Mouse (Mus musculus) liver, adult 2 months (tissue): Measurements from ENCODE around the gene Gatm. TPM values are rescaled to one million over a fixed set of nuclear protein-coding genes. Genes with fewer than 3 reads are reported as not detected.

Source experiments
- DNase-seq: peaks from one replicate; pipeline ENCODE4 v3.0.0-alpha.2; 2011; ENCODE audit warnings: low read depth, low spot score; ENCODE audit errors: extremely low read depth
- H3K27ac ChIP-seq: fragments of 200-500 bp; replicated peaks from 2 replicates; pipeline ENCODE4 v1.5.1; 2012; ENCODE audit warnings: low read depth, mild to moderate bottlenecking, control low read depth, inconsistent platforms, low read length; ENCODE audit not compliant: insufficient read depth
- H3K27me3 ChIP-seq: fragments of 200-500 bp; 2 replicates; pipeline ENCODE4 v1.6.1; 2012; ENCODE audit warnings: mild to moderate bottlenecking, moderate library complexity, low read length, inconsistent platforms; ENCODE audit not compliant: control insufficient read depth, insufficient read depth
- H3K36me3 ChIP-seq: fragments of 200-500 bp; 2 replicates; pipeline ENCODE4 v1.6.1; 2012; ENCODE audit warnings: low read length, inconsistent platforms; ENCODE audit not compliant: control insufficient read depth, insufficient read depth
- H3K4me1 ChIP-seq: fragments of 200-500 bp; 2 replicates; pipeline ENCODE4 v1.6.1; 2011; ENCODE audit warnings: low read length; ENCODE audit not compliant: control insufficient read depth, insufficient read depth
- H3K4me3 ChIP-seq: fragments of 200-500 bp; 2 replicates; pipeline ENCODE4 v1.5.1; 2011; ENCODE audit warnings: low read depth, mild to moderate bottlenecking, control low read depth, low read length, moderate library complexity; ENCODE audit not compliant: insufficient read depth
- H3K79me2 ChIP-seq: fragments of 200-500 bp; 2 replicates; pipeline ENCODE4 v1.6.1; 2012; ENCODE audit warnings: inconsistent platforms, mild to moderate bottlenecking, low read length, moderate library complexity; ENCODE audit not compliant: control insufficient read depth, insufficient read depth
- H3K9ac ChIP-seq: fragments of 200-500 bp; 2 replicates; pipeline ENCODE4 v1.6.1; 2012; ENCODE audit warnings: low read depth, mild to moderate bottlenecking, control low read depth, inconsistent platforms, low read length
- CTCF ChIP-seq: fragments of 200-500 bp; IDR thresholded peaks from 2 replicates; pipeline ENCODE4 v1.5.1; 2011; ENCODE audit warnings: low read depth, low read length, control low read depth
- POLR2A ChIP-seq: fragments of 200-500 bp; IDR thresholded peaks from 2 replicates; pipeline ENCODE4 v1.6.1; 2011; ENCODE audit warnings: low read length, control low read depth; ENCODE audit not compliant: insufficient read depth; ENCODE audit errors: extremely low read depth
- WGBS: fragments of 180-500 bp; shearing (Covaris S2); methylation state at CpG from one replicate; pipeline ENCODE4 v1.1.7; 2018; 5-methylcytosine and 5-hydroxymethylcytosine counted together
- polyA plus RNA-seq: library from polyadenylated mRNA; depleted of rRNA; stranded (reverse); fragments of >200 nt; gene quantifications from 2 replicates; pipeline ENCODE4 v1.2.3, GENCODE M21; 2012
- total RNA-seq: library from RNA; depleted of rRNA; stranded (reverse); fragments of >200 nt; gene quantifications from 2 replicates; pipeline ENCODE4 v1.2.3, GENCODE M21; 2014

Gatm gene
- total and polyA plus RNA-seq, 2 experiments: 9.9 to 13.6 TPM

DNA sequence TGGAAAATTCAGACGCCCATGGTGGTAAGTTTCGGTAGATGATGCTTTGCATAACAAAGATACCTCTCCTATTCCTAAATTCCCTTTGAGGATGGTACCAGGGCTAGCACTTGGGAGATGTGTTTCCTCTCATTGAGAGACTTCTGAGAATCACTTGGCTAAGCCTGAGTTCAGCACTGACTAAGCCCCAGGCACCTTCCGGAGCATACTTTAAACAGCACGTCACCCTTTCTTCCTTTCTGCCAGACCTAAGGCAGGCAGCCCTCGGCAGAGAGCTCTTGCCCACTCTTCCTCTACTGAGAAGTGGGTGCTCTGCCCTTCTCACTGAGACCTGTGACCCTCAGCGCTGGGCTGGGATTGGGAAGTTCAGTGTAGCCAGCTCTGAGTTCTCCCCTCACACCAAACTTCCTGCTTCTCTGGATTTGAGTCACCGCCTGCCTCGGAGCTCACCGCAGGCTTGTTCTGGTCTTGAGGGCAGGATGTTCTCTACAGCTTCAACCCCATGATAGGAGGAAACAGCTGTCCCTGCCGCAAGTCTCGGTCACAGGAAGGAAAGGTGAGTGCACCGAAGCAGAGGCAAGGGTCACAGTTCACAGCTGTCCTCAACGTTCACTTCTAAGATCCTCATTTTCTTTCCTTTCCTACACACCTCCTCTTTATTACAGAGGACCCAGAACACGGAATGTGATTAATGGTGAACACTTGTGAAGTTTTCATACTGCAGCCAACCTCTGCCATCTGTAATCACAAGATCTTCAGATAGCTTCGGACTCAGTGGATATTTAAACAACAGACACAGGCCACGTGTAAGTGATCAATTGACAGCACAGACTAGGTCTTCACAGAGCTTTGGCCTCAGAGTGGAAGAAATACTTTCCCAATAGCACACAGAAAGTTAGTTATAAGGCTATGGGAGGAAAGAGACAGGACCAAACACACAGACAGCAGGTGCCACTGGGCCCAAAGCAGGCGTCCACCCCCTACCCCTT, 41.3 kb upstream of the Gatm start:
- no peaks in the 10 kb centered on the region for H3K36me3 ChIP-seq
- no peak for DNase-seq
- no peak overlapping the region for H3K4me3 ChIP-seq
- H3K27ac ChIP-seq: no peak overlapping the region
- H3K27me3 ChIP-seq: no peaks in the 10 kb centered on the region
- TF ChIP-seq CTCF: no peak
- no peak for TF ChIP-seq POLR2A
- 52% methylated on average over 17 of the region's 17 CpGs for WGBS
- H3K4me1 ChIP-seq: no peaks in the 10 kb centered on the region
- H3K79me2 ChIP-seq: no peaks in the 10 kb centered on the region
- no peak overlapping the region for H3K9ac ChIP-seq

GRCm38 (mm10) chr2:122638673-122639072, 27.6 kb upstream of the Gatm start:
- H3K36me3 ChIP-seq: no peaks in the 10 kb centered on the region
- no peak overlapping the region for H3K27ac ChIP-seq
- H3K79me2 ChIP-seq: no peaks in the 10 kb centered on the region
- 28% methylated on average over 5 of the region's 5 CpGs for WGBS
- no peaks in the 10 kb centered on the region for H3K4me1 ChIP-seq
- DNase-seq: no peak
- no peak overlapping the region for H3K4me3 ChIP-seq
- TF ChIP-seq POLR2A (no peak), CTCF (no peak)
- H3K27me3 ChIP-seq: no peaks in the 10 kb centered on the region
- H3K9ac ChIP-seq: no peak overlapping the region

GRCm38 (mm10) chr2:122638029-122638428, 26.9 kb upstream of the Gatm start:
- 40% methylated on average over 12 of the region's 12 CpGs for WGBS
- Histone ChIP-seq H3K4me1 (no peaks in the 10 kb centered on the region), H3K4me3 (peak overlapping the region; percentile 37; the same call in 1 of the 2 replicates), H3K79me2 (no peaks in the 10 kb centered on the region), H3K27ac (no peak overlapping the region), H3K27me3 (no peaks in the 10 kb centered on the region), H3K9ac (no peak overlapping the region), H3K36me3 (peaks cover 4% of the 10 kb centered on the region; the same call in 1 of the 2 replicates)
- no peak for DNase-seq
- TF ChIP-seq CTCF (no peak), POLR2A (no peak)

- H3K27me3 ChIP-seq: no peaks in the 10 kb centered on the region
- no peaks in the 10 kb centered on the region for H3K4me1 ChIP-seq
- peak; percentile 12 for DNase-seq
- no peak overlapping the region for H3K9ac ChIP-seq
- H3K27ac ChIP-seq: no peak overlapping the region
- no peak for TF ChIP-seq POLR2A
- TF ChIP-seq CTCF: peak; percentile 92
- H3K79me2 ChIP-seq: no peaks in the 10 kb centered on the region
- peak overlapping the region; percentile 37; the same call in 1 of the 2 replicates for H3K4me3 ChIP-seq
- H3K36me3 ChIP-seq: peaks cover 6% of the 10 kb centered on the region; the same call in 1 of the 2 replicates
- WGBS: 3% methylated on average over 36 of the region's 36 CpGs
These were observed 26.5 kb upstream of the Gatm start for GRCm38 (mm10) chr2:122637526-122637997.

DNA sequence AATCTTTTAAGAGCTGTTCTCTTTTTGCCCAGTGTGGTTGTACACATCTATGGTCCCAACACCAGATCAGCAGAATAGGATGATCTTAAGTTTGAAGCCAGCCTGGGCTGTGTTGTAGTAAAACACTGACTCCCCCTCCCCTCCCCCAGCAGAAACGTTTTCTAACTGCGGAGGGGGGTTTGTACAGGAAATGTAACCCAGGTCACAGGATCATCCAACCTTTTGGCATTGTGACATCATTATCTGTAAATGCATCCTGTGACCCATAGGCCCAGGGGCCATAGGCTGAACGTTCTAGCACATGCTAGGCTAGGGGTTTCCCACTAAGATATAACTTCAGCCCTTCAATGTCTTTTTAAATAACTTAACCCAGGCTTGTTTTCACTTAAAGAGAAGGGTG, 25.6 kb upstream of the Gatm start, which contains the start of gene AA467197:
TSS of gene AA467197 (plus strand) at position 301 of the 400 bp plus-strand sequence.
- Histone ChIP-seq H3K79me2 (no peaks in the 10 kb centered on the region), H3K27ac (no peak within 1 kb of the TSS), H3K36me3 (peaks cover 8% of the 10 kb centered on the region; the same call in 1 of the 2 replicates), H3K27me3 (no peaks in the 10 kb centered on the region), H3K4me3 (peak within 1 kb of the TSS; percentile 37; the same call in 1 of the 2 replicates), H3K4me1 (peaks cover 1% of the 10 kb centered on the region; the same call in 1 of the 2 replicates), H3K9ac (no peak within 1 kb of the TSS)
- TF ChIP-seq CTCF: no peak
- TF ChIP-seq POLR2A: no peak
- no peak for DNase-seq
- 43% methylated on average over 3 of the region's 3 CpGs for WGBS
